Mouse (Mus musculus) adipocyte (in vitro differentiated cells): Measurements from ENCODE around the gene Synpo2.

Source experiments
- DNase-seq: peaks from one replicate; pipeline ENCODE4 v3.0.0-alpha.2; 2016; ENCODE audit warnings: low spot score

The Synpo2 gene

GRCm38 (mm10) chr3:123033804-123034203 is 202.1 kb downstream of the Synpo2 start:
- no peak for DNase-seq
